Mouse (Mus musculus) urinary bladder, adult 18-20 months (tissue): Measurements from ENCODE around the gene Glyr1.

Experiments used
- DNase-seq, 2 experiments: peaks; one replicate each; pipeline ENCODE4 v3.0.0; 2022; ENCODE audit warnings: low spot score in 2 of 2, mixed read lengths in 2 of 2

Glyr1 gene

GRCm38 (mm10) chr16:5012036-5013005, 37.3 kb downstream of the Glyr1 start:
- DNase-seq, result peak in 1 of 2 experiments; percentile 22

DNA sequence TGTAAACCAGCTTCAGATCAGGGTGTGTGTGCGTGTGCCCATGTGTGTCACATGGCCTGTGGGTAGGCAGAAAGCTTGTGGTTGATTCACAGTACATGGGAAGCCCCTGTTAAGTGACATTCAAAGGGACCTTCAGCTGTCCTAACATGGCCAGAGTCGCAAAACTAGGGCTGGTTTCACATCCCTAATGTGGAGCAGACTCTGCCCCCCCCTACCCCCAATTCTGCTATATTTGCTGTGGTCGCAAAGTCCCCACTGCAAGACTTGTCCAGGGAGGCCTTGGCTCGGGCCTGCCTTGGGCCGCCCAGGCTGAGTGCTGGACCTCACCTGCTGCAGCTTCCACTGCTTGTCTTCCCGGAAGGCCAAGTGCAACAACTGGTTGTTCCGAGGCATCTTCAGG, 38.4 kb downstream of the Glyr1 start:
- DNase-seq, result no peak

DNA sequence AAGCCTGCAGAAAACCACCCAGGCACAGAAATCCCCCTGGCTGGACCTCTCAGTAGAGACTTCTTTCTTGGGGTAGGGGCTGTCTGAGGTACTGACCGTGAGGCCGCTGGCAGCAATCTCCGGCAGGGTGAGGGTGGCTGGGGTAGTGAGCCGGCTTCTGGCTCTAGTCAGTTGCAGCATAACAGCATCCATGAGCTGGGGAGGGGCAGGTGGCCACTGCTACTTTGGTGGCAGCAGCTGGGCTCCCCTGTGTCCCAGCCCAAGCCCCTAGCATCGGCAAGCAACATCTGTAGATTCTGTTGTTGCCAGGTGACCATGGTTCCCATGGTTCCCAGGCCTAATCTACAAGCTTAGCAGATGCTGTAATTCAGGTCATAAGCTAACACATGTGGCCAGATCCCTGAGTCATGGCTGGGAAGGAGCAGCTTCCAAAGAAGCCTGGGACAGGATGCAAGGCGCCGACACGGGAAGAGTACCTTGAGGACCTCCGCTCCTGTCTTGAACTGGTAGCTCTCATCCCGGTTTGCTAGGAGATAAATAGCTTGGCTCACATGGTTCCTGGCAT, 39.2 kb downstream of the Glyr1 start:
- no peak for DNase-seq

GRCm38 (mm10) chr16:5008076-5008475, 41.6 kb downstream of the Glyr1 start:
- DNase-seq, result no peak

DNA sequence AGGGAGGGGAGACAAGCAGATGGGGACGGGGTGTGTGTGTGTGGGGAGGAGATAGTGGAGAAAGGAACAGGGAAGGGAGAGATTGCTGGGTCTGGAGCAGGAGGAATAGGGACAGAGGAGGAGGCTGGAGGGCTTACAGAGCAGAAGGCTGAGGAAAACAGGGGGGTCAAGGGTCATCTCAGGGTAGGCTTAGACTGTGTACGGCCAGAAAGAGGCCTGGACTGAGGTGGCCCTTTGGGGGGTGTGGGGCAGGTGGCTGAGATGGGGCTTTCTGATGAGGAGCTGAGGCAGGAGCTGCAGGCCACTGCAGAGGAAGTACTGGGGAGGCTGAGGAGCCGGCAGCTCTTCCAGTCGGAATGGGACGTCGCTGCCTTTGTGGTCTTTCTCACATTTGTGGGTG, 42.2 kb downstream of the Glyr1 start:
- DNase-seq, result peak in 1 of 2 experiments; percentile 14

DNA sequence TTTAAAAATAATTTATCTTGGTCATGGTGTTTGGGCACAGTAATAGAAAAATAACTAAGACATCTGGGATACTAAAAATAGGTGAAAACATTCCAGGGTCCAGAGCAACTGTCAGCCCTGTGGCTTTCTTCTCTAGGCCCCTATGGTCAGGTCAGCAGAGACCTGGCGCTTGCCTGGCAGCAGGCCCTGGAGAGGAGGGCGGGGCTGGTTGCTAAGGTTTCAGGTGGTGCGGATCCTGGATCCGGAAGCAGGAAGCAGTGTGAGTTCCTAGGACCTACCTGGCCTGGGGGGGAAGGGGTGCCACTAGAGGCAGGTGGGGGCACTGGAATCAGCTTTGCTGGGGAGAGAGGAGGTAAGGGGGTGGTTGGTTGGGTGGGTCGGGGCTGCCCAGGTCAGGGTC, 42.6 kb downstream of the Glyr1 start, which contains the start of gene Smim22:
TSS of gene Smim22 (plus strand) at position 222 of the 400 bp plus-strand sequence.
- DNase-seq, result peak; percentile 48 to 59

DNA sequence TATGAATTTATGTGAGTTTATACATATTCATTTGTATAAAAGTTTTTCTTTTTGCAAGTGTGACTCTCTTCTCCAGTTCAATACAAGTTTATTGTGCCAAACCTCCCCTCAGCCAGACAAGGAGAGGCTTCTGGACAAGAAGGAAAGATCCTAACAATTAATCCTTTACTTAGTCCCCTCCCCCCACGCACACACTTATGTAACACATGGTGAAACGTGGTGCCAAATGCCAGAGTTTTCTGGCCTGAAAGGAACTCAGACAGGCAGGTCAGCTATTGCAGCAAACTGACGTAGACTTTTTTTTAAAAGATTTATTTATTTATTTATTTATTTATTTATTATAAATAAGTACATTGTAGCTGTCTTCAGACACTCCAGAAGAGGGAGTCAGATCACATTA, 49.1 kb downstream of the Glyr1 start:
- DNase-seq, result no peak

- DNase-seq, result no peak
Observed at GRCm38 (mm10) chr16:4998984-4999383, 50.7 kb downstream of the Glyr1 start.

DNA sequence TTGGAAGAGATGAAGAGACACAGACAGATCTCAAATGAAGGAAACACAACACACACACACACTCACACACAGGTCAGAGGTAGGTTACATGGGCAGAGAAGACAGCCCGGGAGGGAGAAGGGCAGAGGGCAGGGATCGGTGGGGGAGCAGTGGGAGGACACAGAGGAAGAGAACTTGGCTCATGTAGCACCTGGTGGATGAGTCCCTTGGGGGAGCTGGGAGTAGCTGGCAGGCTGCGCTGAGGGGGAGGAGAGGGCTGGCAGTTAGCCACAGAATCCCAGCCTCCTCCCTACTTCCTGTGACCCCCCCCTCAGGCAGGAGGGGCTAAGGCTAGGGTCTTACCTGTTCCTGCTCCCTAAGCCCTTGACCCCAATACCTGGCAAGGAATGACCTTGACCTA, 52.1 kb downstream of the Glyr1 start, which contains the start of gene Sept12:
TSS of gene Sept12 (minus strand) at position 300 of the 400 bp plus-strand sequence.
- DNase-seq, result no peak

- DNase-seq, result no peak
Observed at GRCm38 (mm10) chr16:4993276-4993675, 56.4 kb downstream of the Glyr1 start.

GRCm38 (mm10) chr16:4984717-4985116, 64.9 kb downstream of the Glyr1 start:
- no peak for DNase-seq

GRCm38 (mm10) chr16:4979755-4980380, 69.8 kb downstream of the Glyr1 start:
- DNase-seq, result peak in 1 of 2 experiments; percentile 12

DNA sequence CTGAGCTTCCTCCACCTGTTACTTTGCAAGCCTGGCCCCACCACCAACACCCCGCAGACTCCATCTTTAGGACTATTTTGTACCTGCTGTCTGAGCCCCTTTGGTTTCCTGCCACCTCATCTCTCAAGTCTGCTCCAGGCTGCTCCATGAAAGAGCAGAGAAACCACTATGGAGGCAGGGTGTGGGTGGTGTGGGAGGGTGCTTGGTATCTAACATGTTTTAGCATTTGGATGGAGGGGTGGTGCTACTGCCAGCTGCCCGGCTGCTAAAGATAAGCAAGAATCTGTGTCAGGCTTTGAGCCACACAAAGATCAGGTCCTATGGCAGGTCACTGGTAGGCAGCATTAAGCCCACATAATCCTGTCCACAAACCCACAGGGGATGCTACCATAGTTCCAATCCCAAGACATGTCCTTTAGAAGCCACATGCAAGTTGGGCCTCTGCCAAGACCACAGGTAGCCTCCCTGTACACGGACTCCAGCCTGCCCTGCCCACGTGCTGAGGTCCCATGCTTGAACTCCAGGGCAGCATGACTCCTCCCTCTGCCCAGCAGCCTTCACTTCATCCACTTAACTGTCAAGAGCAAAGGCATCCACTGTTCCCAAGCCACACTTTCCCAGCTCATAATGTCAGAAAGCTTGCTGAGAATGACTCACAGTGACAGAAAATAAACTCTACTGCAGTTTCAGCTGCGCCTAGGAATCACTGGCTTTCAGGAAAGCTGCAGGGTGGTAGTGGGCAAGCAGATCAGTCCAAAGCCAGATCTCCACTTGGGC, 71.2 kb downstream of the Glyr1 start:
- DNase-seq, result no peak

DNA sequence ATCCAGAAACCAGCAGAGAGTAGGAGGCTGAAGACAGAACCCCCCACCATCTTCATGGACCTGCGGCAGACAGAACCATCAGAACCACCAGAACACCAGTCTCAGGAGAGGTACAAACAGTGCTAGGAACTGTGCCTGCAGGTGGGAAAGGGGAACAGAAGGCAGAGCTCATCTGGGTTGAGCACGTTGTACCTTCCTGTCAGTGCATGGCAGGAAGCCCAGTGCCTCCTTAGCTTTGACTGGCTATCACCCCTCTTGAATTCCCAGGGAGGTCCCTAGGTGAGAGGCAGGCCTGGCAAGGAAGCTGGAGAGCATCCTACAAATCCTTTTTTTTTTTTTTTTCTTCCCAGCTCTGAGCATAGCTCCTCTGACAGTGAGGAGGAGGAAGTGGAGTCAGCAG, 73.5 kb downstream of the Glyr1 start:
- no peak for DNase-seq

DNA sequence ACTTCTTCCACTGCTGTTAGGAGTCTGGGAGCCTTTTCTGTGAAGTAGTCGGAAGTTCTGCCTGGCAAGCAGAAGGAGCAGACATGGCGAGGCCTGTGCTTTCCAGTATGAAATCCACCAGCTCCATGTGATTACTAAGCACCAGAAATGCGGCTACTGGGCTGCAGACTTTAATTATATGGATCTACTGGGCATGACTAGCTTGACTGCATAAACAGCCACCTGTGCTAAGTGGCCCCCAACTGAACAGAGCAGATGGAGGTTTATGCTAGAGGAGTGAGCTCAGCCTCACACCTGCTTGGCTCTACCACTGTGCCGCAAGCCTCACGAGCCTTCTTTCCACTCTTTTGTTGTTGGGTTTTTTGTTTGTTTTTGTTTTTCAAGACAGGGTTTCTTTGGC, 75.1 kb downstream of the Glyr1 start:
- no peak for DNase-seq

DNA sequence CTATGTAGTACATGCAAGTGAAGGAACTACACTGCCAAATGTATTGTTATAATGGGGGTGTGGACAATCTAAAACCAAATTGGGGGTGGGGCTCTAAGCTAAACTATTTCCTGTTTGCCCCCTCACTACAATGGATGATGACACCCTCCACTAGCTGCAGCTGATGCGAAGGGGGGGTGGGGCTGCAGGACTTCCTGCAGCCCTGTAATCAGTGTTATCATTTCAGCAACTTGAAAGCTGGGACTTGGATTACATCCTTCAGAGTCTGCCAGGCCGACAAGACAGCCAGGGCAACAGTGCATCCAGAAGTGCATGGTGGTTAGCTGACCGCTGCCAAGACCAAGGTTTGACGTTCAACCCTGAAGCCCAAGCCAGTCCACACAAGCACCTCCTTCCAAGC, 78.0 kb downstream of the Glyr1 start:
- DNase-seq, result no peak

DNA sequence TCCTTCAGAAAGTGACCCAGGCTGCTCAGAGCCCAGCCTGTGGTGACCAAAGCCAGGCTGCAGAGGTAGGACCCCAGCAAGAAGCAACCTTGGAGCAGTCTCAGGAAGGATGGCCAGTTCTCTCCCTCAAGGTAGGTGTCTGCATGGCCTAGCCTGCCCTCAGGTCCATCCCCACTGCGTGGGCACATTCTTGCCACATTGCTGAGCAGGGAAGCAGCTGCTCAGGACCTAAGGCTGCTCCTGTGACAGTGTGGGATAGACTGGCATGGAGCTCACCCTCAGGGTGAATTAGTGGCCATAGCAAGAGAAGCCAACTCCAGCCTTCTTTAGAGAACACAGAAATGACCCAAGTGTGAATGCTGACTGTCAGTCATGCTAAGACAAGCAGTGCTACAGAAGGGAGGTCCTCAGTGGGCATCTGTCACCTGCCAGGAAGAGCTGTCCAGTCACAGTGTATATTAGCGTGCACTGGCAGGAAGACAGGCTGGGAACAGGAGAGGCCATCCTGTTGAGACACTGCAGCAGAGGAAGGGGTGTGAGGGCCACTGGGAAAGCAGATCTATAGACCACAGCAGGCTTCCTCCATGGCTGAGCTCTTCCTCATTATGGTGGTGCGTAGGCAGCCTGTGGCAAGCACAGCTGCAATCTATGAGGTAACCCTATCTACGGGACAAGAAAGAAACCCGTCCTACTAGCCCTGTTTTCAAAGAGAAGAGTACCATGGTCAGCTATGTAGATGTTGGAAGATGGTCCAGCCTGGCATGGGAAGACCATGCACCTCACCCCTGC, 80.4 kb downstream of the Glyr1 start:
- DNase-seq, result no peak

- DNase-seq, result no peak
Observed at GRCm38 (mm10) chr16:4968426-4968825, 81.2 kb downstream of the Glyr1 start.

GRCm38 (mm10) chr16:4965392-4966129, 84.1 kb downstream of the Glyr1 start:
- DNase-seq, result no peak

GRCm38 (mm10) chr16:4964731-4965391, 84.8 kb downstream of the Glyr1 start:
- no peak for DNase-seq
